Mouse (Mus musculus): ENCODE measurements around the gene Chmp4b.

GRCm38 (mm10) chr2:154695690-154696089 is 44.2 kb downstream of the Chmp4b start:
- TF ChIP-seq CTCF (conservative IDR thresholded peaks at IDR 0.05; ENCODE audit: insufficient read depth, insufficient read length, low read depth, low read length) (no peak), POLR2A (IDR thresholded peaks at IDR 0.05; ENCODE audit: low read depth, low read length) (no peak)

Data from kidney, adult 2 months (tissue).